Mouse (Mus musculus): ENCODE measurements around the gene Wsb2. TPM values are rescaled to one million over a fixed set of nuclear protein-coding genes. Genes with fewer than 3 reads are reported as not detected.
A peak's percentile ranks its signal among the peaks of the same experiment; 100 is the strongest.
"Not testable (repeated sequence)": the region's sequence is repeated elsewhere in the genome, so short reads cannot be mapped to it uniquely, and the experiment has no call there.

Wsb2 gene
- polyA plus RNA-seq, 1 experiment from 2014 or later: 99.0 TPM

DNA sequence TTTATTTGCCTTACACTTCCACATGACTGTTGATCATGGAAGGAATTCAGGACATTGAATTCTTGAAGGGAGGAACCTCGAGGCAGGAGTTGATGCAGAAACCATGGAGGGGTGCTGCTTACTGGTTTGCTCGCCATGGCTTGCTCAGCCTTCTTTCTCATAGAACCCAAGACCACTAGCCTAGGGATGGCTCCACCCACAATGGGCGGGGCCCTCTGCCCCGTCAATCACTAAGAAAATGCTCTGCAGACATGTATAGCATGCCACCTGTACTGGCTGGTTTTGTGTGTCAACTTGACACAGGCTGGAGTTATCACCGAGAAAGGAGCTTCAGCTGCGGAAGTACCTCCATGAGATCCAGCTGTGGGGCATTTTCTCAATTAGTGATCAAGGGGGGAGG, 17.0 kb upstream of the Wsb2 start:
- Histone ChIP-seq H3K27ac (no peak overlapping the region), H3K4me2 (no peak overlapping the region), H3K4me1 (no peaks in the 10 kb centered on the region), H3K9ac (no peak overlapping the region), H3K27me3 (no peaks in the 10 kb centered on the region), H3K36me3 (ENCODE audit: poor library complexity, severe bottlenecking) (no peaks in the 10 kb centered on the region), H3K4me3 (no peak overlapping the region), H3K9me3 (replicated peaks) (no peaks in the 10 kb centered on the region; the same call in 1 of the 2 replicates)
- ATAC-seq: no peak
- WGBS: 79% methylated on average over 6 of the region's 6 CpGs

DNA sequence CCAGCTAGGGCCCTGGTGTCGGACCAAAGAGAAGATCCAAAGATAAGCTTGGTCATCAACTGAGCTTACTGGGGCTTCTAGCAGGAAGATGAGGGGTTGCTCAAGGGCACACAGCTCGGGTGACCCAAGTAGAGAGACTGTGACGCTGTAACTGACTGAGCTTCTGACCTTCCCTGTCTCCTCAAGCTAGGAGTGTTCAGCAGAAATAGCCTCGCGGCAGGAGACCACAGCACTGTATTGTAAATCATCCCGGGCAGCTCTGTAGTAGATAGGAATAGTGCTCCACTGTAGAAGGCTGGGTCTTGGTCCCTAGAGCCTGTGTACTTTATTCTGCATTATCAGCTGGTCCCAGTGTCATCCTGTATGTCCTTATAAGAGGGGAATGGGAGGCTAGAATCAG, 15.2 kb upstream of the Wsb2 start:
- H3K4me2 ChIP-seq: no peak overlapping the region
- no peaks in the 10 kb centered on the region for H3K27me3 ChIP-seq
- no peaks in the 10 kb centered on the region for H3K9me3 ChIP-seq (replicated peaks)
- H3K4me1 ChIP-seq: no peaks in the 10 kb centered on the region
- H3K4me3 ChIP-seq: no peak overlapping the region
- no peak for ATAC-seq
- 87% methylated on average over 6 of the region's 6 CpGs for WGBS
- H3K27ac ChIP-seq: no peak overlapping the region
- no peaks in the 10 kb centered on the region for H3K36me3 ChIP-seq (ENCODE audit: poor library complexity, severe bottlenecking)
- H3K9ac ChIP-seq: no peak overlapping the region

DNA sequence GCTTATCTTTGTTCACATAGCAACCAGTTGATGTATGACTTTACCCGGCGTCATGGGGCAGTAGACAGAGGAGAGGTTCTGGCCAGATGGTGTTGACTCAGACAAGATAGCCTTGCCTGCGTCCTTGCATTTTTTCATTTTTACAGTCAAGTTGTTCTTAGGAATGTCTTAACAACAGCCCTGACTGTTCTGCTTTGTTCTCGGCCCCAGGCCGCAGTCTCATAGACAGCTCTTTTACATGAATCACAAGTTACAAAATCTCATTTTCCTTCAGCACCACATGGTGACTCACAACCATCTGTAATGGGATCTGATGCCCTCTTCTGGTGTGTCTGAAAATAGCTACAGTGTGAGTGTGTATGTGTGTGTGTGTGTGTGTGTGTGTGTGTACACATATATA, 12.6 kb upstream of the Wsb2 start:
- not testable (repeated sequence) for ATAC-seq

DNA sequence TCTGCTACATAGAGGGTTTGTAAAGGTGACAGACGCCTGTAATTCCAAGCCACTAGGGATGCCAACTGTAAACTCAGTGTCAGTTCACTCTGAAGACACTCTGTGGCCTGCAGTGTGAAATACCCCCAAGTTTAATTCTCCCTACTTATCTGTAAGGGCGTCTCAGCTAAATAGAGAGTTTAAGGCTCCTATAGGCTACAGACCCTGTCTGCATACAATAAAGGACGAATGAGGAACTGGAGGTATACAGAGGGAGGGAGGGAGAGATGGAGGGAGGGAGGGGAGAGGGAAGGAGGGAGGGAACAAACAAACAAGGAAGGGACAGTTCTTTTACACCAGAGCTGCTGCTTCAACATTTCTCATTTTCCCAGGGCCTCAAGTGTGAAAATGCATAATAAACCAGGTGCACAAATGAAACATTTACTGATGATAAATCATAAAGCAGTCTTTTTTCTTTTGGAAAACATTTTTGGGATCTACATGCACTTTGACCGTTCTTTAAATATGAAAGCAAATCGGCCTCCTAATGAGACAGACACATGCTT, 11.6 kb upstream of the Wsb2 start:
- H3K27me3 ChIP-seq: no peaks in the 10 kb centered on the region
- 82% methylated on average over 5 of the region's 5 CpGs for WGBS
- ATAC-seq: no peak
- no peaks in the 10 kb centered on the region for H3K4me1 ChIP-seq
- H3K9me3 ChIP-seq (replicated peaks): no peaks in the 10 kb centered on the region
- no peak overlapping the region for H3K4me3 ChIP-seq
- no peak overlapping the region for H3K27ac ChIP-seq
- no peaks in the 10 kb centered on the region for H3K36me3 ChIP-seq (ENCODE audit: poor library complexity, severe bottlenecking)
- no peak overlapping the region for H3K4me2 ChIP-seq
- H3K9ac ChIP-seq: no peak overlapping the region

More for the DNA sequence above, 12.6 kb upstream of the Wsb2 start:
- H3K4me3 ChIP-seq; H3K27me3 ChIP-seq; H3K27ac ChIP-seq; H3K9me3 ChIP-seq (replicated peaks); H3K4me2 ChIP-seq; H3K36me3 ChIP-seq (ENCODE audit: poor library complexity, severe bottlenecking); H3K4me1 ChIP-seq; H3K9ac ChIP-seq: not testable (repeated sequence)
- 92% methylated on average over 5 of the region's 5 CpGs for WGBS

DNA sequence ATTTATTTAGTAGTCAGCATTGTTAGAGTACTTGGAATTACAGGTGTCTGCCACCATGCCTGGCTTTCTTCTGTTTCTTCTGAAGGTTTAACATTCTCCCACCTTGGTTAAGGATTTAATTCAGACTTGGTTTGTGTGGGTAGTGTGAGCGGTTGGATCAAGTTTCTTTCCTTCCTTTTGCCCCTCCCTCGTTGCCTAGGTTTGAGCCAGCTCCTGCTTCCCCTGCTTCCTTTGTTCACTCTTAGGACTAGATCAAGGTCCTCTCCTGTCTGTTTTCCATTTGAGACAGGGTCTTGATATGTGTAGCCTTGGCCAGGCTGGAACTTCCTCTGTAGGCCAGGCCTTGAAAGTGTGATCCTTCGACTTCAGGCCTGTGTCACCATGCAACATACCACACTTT, 10.8 kb upstream of the Wsb2 start:
- Histone ChIP-seq H3K27ac (no peak overlapping the region), H3K4me1 (no peaks in the 10 kb centered on the region), H3K27me3 (no peaks in the 10 kb centered on the region), H3K4me2 (no peak overlapping the region), H3K4me3 (no peak overlapping the region), H3K36me3 (ENCODE audit: poor library complexity, severe bottlenecking) (no peaks in the 10 kb centered on the region), H3K9me3 (replicated peaks) (no peaks in the 10 kb centered on the region), H3K9ac (no peak overlapping the region)
- ATAC-seq: no peak
- WGBS: 66% methylated on average over 3 of the region's 3 CpGs

DNA sequence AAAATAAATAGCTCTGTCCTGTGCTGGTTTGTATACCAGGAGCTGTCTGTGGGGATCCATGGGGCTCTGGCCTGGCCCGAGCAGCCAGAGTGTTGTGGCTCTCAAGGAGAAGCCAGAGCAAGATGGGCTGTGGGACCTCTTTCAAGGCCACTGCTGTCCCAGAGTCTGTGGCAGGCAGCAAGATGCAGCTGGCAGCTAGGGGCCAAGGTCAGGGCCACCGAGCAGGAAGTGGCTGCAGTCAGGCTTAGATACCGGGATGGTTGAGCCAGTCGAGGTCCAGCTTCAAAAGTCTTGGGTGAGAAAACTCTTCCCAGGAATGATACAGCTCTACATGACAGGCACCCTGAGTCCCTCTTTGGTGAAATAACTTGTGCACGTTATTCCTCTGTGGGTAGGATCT, 10.1 kb upstream of the Wsb2 start:
- Histone ChIP-seq H3K4me2 (no peak overlapping the region), H3K9me3 (replicated peaks) (no peaks in the 10 kb centered on the region), H3K36me3 (ENCODE audit: poor library complexity, severe bottlenecking) (no peaks in the 10 kb centered on the region), H3K27me3 (no peaks in the 10 kb centered on the region), H3K4me3 (no peak overlapping the region), H3K4me1 (no peaks in the 10 kb centered on the region), H3K9ac (no peak overlapping the region), H3K27ac (no peak overlapping the region)
- ATAC-seq: no peak
- 83% methylated on average over 5 of the region's 5 CpGs for WGBS

DNA sequence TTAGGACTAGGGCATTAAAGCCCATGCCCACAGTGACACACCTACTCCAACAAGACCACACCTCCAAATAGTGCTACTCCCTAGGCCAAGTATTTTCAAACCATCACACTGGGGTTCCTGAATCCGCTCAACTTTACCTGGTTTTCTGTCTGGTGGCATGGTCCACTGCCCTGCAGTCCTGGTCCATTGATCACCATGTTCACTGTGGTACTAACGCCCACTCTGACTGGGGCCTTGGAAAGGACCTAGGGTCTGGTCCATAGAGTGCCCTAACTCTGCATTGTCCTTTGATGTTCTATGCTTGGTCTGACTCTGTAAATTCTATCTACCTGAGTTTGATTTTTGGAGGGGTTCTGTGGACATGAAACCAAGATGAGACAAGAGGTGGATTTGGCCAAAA, 9.3 kb upstream of the Wsb2 start:
- 86% methylated on average over 2 of the region's 2 CpGs for WGBS
- Histone ChIP-seq H3K4me2 (no peak overlapping the region), H3K9ac (no peak overlapping the region), H3K27me3 (no peaks in the 10 kb centered on the region), H3K4me3 (no peak overlapping the region), H3K9me3 (replicated peaks) (no peaks in the 10 kb centered on the region), H3K27ac (no peak overlapping the region), H3K36me3 (ENCODE audit: poor library complexity, severe bottlenecking) (no peaks in the 10 kb centered on the region), H3K4me1 (no peaks in the 10 kb centered on the region)
- ATAC-seq: no peak

DNA sequence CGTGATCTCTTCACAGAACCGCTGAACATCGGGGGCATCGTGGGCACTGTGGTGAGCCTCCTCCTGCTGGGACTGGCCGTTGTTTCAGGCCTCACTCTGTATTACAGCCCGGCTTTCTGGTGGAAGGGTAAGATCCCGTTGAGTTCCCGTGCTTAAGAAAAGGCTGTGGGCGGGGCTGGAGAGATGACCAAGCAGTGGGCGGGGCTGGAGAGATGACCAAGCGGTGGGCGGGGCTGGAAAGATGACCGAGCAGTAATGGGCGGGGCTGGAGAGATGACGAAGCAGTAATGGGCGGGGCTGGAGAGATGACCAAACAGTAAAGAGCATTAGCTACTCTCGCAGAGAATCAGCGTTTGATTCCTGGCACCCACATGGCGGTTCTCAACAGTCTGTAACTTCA, 8.8 kb upstream of the Wsb2 start:
- H3K36me3 ChIP-seq (ENCODE audit: poor library complexity, severe bottlenecking): no peaks in the 10 kb centered on the region
- 22% methylated on average over 19 of the region's 19 CpGs for WGBS
- H3K4me2 ChIP-seq: peak overlapping the region; percentile 33
- H3K27ac ChIP-seq: no peak overlapping the region
- H3K4me1 ChIP-seq: no peaks in the 10 kb centered on the region
- 0 out of 2 replicates have a peak, but pooled peaks have one; percentile 57 for ATAC-seq
- H3K9me3 ChIP-seq (replicated peaks): no peaks in the 10 kb centered on the region
- no peak overlapping the region for H3K9ac ChIP-seq
- H3K4me3 ChIP-seq: no peak overlapping the region
- no peaks in the 10 kb centered on the region for H3K27me3 ChIP-seq

DNA sequence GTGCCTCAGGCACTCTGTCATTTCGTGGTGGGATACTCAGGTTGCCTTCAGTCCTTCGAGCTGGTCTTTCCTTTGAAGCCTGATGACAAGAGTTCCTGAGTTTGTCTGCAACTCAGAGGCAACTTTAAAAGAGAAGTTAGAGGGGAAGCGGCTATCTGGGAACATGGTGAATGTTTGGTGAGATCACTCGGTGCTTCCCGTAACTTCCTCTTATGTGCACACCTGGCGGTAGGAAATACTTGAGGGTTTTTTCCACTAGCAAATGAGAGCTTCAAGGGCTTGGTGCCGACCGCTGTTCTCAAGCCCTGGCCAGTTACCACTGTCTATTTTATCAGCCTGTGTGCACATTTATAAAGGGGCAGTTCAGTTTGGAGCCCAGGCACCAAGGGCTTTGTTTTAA, 3.0 kb upstream of the Wsb2 start:
- Histone ChIP-seq H3K9ac (no peak overlapping the region), H3K27me3 (no peaks in the 10 kb centered on the region), H3K4me2 (no peak overlapping the region), H3K36me3 (ENCODE audit: poor library complexity, severe bottlenecking) (no peaks in the 10 kb centered on the region), H3K4me1 (peaks cover 29% of the 10 kb centered on the region), H3K9me3 (replicated peaks) (no peaks in the 10 kb centered on the region), H3K4me3 (no peak overlapping the region), H3K27ac (no peak overlapping the region)
- WGBS: 82% methylated on average over 8 of the region's 8 CpGs
- ATAC-seq: no peak

DNA sequence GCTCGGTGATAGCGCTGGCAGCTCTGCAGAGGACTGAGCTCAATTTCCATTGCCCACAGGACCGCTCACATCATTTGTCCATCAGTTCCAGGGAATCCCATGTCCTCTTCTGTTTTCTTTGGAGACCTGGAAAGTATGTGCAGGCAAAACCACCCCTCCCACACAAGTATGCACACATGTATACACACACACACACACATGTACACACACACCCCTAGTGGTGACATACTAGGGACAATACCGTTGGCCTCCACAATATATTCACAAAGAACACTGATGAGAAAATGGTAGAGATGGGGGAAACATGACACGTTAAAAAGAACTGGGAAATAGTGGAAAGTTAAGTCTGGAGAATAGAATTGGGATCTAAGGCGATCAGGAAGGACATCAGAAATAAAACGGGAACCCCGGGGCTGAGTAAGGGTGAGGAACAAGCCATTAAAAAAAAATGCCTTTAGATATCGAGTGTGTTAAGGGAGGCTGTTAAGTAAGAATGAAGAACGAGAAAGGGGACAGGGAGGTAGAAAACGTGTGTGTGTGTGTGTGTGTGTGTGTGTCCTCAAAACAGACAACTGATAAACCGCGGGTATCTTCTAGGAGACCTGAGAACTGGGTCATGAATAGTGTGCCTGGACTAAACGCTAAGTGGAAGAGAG, 1.3 kb upstream of the Wsb2 start:
- H3K9ac ChIP-seq: no peak overlapping the region
- H3K4me2 ChIP-seq: peak overlapping the region; percentile 87
- H3K27me3 ChIP-seq: no peaks in the 10 kb centered on the region
- no peak for ATAC-seq
- peak overlapping the region; percentile 98 for H3K4me3 ChIP-seq
- WGBS: 53% methylated on average over 14 of the region's 14 CpGs
- no peak overlapping the region for H3K27ac ChIP-seq
- H3K9me3 ChIP-seq (replicated peaks): no peaks in the 10 kb centered on the region
- H3K36me3 ChIP-seq (ENCODE audit: poor library complexity, severe bottlenecking): no peaks in the 10 kb centered on the region
- peaks cover 46% of the 10 kb centered on the region for H3K4me1 ChIP-seq

DNA sequence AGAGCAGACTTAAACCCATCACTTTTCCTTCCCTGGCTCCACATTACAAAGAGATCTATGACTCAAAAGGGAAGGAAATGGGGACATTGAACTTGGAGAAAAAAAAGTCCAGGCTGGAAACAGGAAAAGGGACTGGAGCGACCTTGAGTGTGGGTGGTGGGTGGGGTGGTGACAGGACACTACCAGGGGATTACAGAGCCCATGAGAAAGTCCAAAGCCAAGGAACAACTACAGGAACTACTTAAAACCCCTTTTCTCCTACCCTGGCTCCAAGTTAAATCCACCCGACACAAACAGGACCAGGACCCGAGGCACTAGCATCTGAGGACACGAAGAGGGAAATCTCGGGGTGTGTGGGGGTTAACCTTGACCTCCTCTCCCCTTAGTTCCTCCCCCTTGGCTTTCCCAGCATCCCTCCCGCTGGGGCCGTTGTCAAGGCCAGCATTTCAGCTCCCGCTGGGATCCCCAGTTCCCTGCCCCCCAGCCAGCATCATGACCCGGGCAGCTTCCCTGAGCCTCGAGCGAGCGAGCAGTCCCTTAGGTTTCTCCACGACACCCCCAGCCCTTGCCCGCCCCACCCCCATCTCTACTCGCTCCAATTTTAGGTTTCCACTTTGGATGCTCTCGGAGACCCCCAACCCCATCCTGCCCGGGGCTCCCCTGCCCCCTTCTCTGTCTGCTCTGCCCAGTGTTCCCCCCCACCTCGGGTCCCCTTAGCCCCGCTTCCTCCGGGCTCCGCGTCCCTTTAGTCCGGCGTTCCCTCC, 557 bp upstream of the Wsb2 start:
- WGBS: under 1% methylated on average over 19 of the region's 24 CpGs
- peak overlapping the region; percentile 98 for H3K4me3 ChIP-seq

DNA sequence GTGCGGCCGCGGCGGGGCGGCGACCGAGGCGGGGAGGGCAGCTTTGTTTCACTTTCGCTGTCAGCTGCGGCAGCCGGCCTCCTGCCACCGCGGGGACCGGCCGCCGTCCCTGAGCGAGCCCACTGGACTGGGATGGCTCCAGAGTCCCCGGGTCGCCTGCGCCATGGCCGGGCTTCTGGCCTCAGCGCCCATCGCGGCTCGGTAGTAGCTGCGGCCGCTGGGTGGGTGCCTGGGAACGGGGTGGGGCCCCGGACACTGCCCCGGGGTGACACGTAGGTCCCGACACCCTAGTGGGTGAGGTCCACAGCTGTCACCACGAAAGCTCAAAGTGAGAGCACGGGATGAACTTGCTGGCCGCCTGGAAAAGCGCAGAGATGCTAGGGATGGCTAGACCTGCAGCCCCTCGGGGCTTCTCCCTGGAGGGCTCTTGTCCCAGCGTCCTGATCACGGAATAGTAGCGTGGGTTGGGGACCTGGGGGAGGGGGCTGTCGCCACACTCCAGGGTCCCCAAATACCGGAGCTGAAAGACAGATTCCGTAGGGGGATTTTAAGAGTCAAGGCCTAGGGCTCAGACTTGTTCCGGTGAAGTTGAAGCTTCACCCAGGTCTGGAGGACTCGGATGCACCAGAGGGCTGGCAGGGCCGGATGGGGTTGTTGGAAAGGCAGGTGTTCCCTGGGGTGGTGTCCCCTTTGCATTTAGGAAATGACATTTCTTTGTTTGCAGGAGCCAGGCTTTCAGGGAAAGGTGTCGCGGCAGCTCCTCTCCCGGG, 559 bp downstream of the Wsb2 start:
- Histone ChIP-seq H3K4me2 (peak overlapping the region; percentile 87), H3K4me1 (peaks cover 58% of the 10 kb centered on the region), H3K27ac (peak overlapping the region; percentile 88), H3K9me3 (replicated peaks) (no peaks in the 10 kb centered on the region), H3K27me3 (no peaks in the 10 kb centered on the region), H3K4me3 (peak overlapping the region; percentile 98), H3K9ac (peak overlapping the region; percentile 98), H3K36me3 (ENCODE audit: poor library complexity, severe bottlenecking) (no peaks in the 10 kb centered on the region)
- under 1% methylated on average over 41 of the region's 49 CpGs for WGBS
- ATAC-seq: peak; percentile 61

More for the DNA sequence above, 557 bp upstream of the Wsb2 start:
- Histone ChIP-seq H3K27ac (peak overlapping the region; percentile 88), H3K27me3 (no peaks in the 10 kb centered on the region), H3K36me3 (ENCODE audit: poor library complexity, severe bottlenecking) (no peaks in the 10 kb centered on the region), H3K9me3 (replicated peaks) (no peaks in the 10 kb centered on the region), H3K9ac (peak overlapping the region; percentile 98), H3K4me1 (peaks cover 53% of the 10 kb centered on the region), H3K4me2 (peak overlapping the region; percentile 87)
- ATAC-seq: peak; percentile 72
